Mouse (Mus musculus): ENCODE results near the gene Paxbp1.

The Paxbp1 gene

DNA sequence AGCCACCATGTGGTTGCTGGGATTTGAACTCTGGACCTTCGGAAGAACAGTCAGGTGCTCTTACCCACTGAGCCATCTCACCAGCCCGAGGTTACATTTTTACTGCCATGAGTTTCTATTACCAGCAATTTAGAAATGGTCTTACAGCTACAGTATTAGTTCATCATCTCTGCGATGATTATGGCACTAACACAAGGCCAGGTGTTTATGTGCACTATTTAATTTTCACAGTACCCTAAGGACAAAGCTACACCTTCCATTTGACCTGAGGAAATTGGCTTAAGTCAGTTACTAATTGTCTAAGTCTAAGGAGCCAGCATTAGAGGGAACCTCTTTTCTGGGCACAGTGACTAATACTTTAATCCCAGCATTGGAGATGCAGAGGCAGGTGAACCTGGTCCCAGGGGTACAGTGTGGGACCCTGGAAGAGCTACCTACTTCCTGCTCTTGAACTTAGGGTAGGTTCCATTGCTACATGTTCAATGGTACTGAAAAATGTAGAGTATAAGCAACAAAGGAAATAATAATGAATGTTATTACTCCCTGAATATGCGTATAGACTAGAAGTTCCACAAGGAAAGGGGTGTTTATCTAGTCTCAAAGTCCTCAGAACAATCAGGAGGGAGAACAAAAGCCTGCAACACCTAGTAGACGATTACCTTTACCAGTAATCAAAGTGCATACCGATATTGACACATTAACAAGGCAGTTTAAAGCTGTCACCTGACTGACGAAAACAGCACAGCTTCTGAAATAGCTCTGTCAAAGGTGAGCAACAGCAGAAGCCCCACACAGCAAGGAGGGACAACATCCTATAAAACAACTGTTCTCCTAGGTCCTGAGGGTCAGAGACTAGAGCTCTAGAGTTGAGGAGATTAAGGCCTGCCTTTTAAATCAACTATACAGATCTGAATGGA, 47.8 kb downstream of the Paxbp1 start:
- DNase-seq (ENCODE audit: low spot score): no peak

DNA sequence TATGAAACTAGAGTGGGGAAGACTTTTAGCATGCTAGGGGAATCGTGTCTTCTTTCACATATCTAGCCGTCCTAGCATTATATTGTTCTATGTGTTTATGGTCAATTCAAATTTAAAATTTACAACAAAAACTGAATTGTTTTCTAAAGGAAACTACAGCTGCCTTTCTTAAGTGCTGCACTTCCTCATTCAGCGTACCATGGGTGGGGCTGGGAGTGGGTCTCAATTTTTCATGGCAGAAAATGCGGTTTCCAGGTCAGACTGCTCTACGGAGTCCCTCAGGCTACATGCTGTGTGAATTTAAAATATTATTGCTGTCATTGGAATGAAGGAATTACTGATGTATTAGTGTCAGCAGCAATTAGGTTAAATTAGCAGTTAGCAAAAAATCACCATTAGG, 48.8 kb downstream of the Paxbp1 start:
- no peak for DNase-seq (ENCODE audit: low spot score)

DNA sequence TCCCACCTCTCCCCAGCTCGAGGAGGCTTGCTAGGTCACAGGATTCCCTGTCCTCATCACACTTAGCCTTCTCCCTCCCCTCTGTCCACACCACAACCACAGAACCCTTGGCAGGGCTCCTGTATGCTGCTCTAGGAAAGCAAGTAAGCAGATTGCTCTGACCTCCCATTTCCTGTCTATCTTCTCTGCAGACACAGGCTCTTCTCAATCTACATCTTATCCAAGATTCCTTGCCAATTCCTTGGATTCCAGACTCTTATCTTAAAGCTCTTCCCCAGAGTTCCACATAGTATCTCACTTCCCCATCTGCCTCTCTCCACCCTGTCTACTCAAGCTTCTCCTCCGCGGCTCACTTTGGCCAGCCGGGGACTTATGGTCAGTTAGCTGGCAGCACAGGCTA, 49.3 kb downstream of the Paxbp1 start:
- no peak for DNase-seq (ENCODE audit: low spot score)

DNA sequence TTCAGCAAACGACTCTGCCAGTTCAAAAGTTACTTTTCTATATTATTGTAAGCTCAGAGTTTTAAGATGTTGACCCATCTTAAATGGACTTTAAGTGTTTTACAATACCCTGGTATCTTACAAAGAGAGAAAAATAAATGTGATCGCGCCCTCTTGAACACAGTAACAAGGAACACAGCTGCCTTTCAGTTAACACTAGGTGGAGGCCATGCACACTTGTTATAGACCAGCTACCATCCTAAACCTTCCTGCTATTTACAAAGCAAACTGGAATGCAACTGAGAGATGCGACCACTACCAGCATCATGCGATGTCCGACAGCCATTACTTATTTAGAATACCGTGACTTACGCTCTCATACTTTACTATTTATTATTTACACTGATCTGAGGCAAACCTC, 55.2 kb downstream of the Paxbp1 start:
- no peak for DNase-seq (ENCODE audit: low spot score)

DNA sequence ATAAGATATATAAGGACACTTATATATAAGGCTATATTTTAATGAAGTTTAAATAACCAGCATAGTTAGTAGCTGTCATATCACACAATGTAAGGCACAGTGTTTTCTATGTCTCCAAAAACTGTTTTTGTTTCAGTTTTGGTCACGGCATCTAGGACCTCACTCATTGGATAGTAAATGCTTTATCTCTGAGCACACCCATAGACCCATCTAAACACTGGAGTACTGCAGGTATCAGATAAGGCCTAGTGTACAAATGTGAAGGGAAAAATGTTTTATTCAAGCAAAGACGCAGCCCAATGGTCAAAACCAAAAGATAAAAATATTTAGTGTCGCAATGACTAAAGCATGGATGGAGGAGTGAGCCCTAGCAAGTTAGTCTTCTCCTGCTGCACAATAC, 55.7 kb downstream of the Paxbp1 start:
- DNase-seq (ENCODE audit: low spot score): no peak

DNA sequence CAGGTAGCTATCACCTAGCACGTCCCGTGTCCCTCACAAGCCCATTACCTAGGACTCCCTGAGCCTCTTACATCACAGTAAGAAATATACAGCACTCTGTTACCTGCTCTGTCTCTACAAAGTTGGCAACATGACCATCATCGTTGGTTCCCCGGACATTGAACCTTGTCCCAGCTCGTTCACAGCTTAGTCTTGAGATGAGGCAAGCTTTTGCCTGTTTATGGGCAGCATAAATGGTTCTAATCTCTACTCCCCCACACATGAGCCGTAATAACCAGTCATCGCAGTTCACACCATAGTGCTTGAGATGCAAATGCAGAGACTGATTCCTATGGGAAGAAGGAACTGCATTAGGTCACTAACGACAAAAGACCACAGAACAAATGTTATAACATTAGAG, 56.3 kb downstream of the Paxbp1 start:
- no peak for DNase-seq (ENCODE audit: low spot score)

DNA sequence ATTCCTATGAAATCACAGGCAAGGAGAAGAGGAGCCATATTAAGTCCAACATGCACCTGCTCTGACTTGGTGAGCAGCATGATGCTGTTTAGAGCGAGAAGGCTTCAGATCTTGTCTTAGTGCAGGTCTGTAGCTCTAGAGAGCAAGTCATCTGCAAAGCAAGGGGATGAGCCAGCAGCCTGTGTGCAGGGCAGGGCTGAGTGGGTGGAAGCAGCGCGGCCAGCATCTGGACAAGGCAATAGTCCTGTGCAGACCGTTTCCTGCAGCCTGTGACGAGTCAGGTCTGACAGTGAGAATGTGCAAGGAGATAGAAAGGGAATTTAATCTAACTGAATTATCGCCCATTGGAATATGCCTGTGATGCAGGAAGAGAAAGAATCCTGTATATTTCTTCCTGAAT, 73.3 kb downstream of the Paxbp1 start:
- no peak for DNase-seq (ENCODE audit: low spot score)

DNA sequence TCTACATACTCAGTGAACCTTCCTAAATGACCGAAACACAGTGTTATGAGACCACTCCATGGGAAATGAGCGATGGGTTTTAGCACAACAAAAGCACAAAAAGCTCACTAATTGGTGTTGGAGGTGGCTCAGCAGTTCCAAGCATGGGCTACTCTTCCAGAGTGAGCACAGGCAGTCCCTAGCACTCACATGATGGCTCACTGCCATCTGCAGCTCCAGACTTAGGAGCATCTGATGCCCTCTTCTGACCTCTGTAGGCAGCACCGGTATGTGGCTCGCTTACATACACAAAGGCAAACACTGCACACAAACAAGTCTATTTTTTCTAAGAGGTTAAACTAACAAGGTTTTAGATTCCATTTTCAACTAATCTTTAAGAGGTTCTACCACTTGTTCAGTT, 78.1 kb downstream of the Paxbp1 start:
- no peak for DNase-seq (ENCODE audit: low spot score)

DNA sequence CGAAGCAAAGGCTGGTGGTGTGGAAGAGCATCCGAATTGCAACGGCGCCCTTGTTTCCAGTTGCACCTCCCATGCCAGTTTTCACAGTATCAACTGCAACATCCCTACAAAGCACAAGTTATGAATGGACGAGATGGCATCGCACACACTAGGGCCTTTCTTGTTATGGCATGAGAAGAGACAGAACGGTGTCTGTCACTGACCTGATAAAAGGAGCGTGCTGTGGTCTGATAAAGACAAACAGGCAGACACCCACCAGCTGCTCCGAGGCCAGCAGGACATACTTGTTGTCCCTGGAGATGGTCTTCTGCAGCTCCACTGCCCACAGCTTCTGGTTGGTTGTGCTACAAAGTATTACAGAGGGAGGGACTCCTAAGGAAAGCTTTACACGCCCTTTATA, 80.0 kb downstream of the Paxbp1 start:
- no peak for DNase-seq (ENCODE audit: low spot score)

All from ovary, postnatal 36 days (tissue).